Mouse (Mus musculus) hindbrain, postnatal 0 days (tissue): ENCODE data around the gene Plekhs1. TPM values are rescaled to one million over a fixed set of nuclear protein-coding genes. Genes with fewer than 3 reads are reported as not detected.
"Not testable (repeated sequence)": the region's sequence is repeated elsewhere in the genome, so short reads cannot be mapped to it uniquely, and the experiment has no call there.

Source experiments
- ATAC-seq: fragments of 200-750 bp; cut with Nextera tagmentation; 2 replicates; pipeline ENCODE4 v1.8.0; 2017; ENCODE audit warnings: mild to moderate bottlenecking, moderate TSS enrichment, moderate library complexity
- DNase-seq: peaks from one replicate; pipeline ENCODE4 v3.0.0-alpha.2; 2015; ENCODE audit warnings: low spot score
- H3K27ac ChIP-seq: fragments of 300-500 bp; sonication (generic); 2 replicates; pipeline ENCODE4 v1.5.1; 2014; ENCODE audit warnings: mild to moderate bottlenecking
- H3K27me3 ChIP-seq: fragments of 300-500 bp; sonication (generic); 2 replicates; pipeline ENCODE4 v1.6.1; 2014; ENCODE audit warnings: low read length, mixed read lengths; ENCODE audit not compliant: insufficient read depth
- H3K36me3 ChIP-seq: fragments of 300-500 bp; sonication (generic); 2 replicates; pipeline ENCODE4 v1.6.1; 2014; ENCODE audit warnings: low read length, mixed read lengths; ENCODE audit not compliant: insufficient read depth
- H3K4me1 ChIP-seq: fragments of 300-500 bp; sonication (generic); 2 replicates; pipeline ENCODE4 v1.6.1; 2014; ENCODE audit warnings: antibody characterized with exemption, low read length, mixed read lengths; ENCODE audit not compliant: insufficient read depth
- H3K4me2 ChIP-seq: fragments of 300-500 bp; sonication (generic); 2 replicates; pipeline ENCODE4 v1.6.1; 2014; ENCODE audit warnings: low read depth, mild to moderate bottlenecking, low read length, moderate library complexity, mixed read lengths
- H3K4me3 ChIP-seq: fragments of 300-500 bp; sonication (generic); 2 replicates; pipeline ENCODE4 v1.5.1; 2014; ENCODE audit warnings: low read length
- H3K9ac ChIP-seq: fragments of 300-500 bp; sonication (generic); replicated peaks from 2 replicates; pipeline ENCODE4 v1.6.1; 2014; ENCODE audit warnings: mild to moderate bottlenecking, low read length, moderate library complexity, mixed read lengths
- H3K9me3 ChIP-seq: fragments of 300-500 bp; sonication (generic); 2 replicates; pipeline ENCODE4 v1.6.1; 2016; ENCODE audit warnings: low read length, mixed read lengths
- CTCF ChIP-seq: IDR thresholded peaks from 2 replicates; pipeline ENCODE4 v1.5.1; 2016; ENCODE audit warnings: antibody characterized with exemption, control low read depth, low read depth
- WGBS: fragments of 180-500 bp; shearing (Covaris S2); extraction: QIAGEN DNeasy Blood & Tissue Kit; methylation state at CpG from one replicate; pipeline ENCODE4 v1.1.7; 2014; 5-methylcytosine and 5-hydroxymethylcytosine counted together
- polyA plus RNA-seq: library from polyadenylated mRNA; unstranded; fragments of >200 nt; fragmentation: Nextera tagmentation; extraction: Ambion mirVana; gene quantifications from 2 replicates; pipeline ENCODE4 v1.2.1, GENCODE M21; 2015
- total RNA-seq: library from RNA; depleted of rRNA; stranded (reverse); fragments of >200 nt; gene quantifications from 2 replicates; pipeline ENCODE4 v1.2.3, GENCODE M21; 2014

Plekhs1 gene
- total and polyA plus RNA-seq, 2 experiments from 2014 or later: 0.24 TPM; not detected in 1

DNA sequence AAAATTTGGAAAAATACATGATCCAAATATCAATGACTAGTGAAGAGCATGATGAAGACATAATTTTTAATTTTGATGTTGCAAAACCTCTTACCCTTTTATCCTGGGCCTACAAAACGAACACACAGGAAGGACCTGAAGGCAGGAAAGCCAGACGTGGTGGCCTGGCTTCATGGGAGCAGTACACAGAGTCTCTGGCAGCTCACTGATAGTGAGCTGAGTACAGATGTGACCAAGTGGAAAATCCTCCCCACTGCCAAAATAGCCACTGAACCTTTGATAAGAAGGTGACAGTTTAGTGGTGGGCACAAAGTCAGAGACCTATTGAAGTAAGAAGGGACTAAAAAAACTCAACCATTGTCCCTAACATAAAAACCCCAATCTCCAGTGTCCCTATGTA, 52.1 kb downstream of the Plekhs1 start:
- ATAC-seq, H3K9me3 ChIP-seq, H3K9ac ChIP-seq, H3K27ac ChIP-seq, H3K4me3 ChIP-seq, H3K36me3 ChIP-seq, H3K4me1 ChIP-seq, H3K4me2 ChIP-seq, DNase-seq, H3K27me3 ChIP-seq: not testable (repeated sequence)
- no CpG with 5 or more reads among the region's 2 CpGs for WGBS

DNA sequence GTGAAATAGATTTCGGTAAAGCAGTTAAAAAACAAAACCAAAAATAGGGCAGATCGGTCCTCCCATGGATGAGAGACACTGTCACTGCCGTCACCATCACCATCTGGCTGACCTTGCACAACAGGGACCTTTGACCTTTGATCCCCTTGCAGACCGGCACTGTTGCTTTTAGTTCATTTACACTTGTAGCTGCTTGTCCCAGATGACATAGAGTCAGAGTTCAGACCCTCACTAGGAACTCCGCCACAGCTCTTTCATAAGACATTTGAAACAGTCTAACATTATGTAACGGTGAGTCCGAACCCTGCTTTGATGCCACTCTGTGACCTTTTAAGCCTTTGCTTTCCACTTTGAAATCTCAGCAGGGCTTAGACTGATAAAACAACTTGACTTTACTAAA, 58.0 kb downstream of the Plekhs1 start:
- no CpG with 5 or more reads among the region's 7 CpGs for WGBS
- not testable (repeated sequence) for H3K4me1 ChIP-seq, H3K4me3 ChIP-seq, H3K27me3 ChIP-seq, DNase-seq, H3K4me2 ChIP-seq, H3K9me3 ChIP-seq, H3K36me3 ChIP-seq, H3K27ac ChIP-seq, ATAC-seq, H3K9ac ChIP-seq

DNA sequence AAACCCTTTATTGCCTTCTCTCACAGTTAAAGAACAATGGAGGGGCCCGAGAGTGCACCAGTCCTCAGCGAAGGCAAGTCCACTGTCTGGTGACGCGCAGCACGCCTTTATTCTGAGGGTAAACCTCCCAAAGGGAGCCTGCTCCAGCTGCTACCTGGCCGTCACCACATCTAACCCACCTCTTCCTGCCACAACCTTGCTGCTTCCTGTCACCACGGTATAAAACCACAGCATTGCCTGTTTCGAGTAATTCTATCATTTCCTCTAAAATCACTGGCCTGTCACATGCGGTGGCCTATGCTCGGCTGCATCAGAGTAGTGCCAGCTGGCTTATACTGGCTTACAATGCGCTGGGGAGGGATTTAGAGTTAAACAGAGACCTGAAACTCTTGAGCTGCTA, 69.1 kb downstream of the Plekhs1 start:
- WGBS: no CpG with 5 or more reads among the region's 11 CpGs
- DNase-seq, H3K27ac ChIP-seq, H3K27me3 ChIP-seq, H3K4me3 ChIP-seq, H3K9me3 ChIP-seq, H3K9ac ChIP-seq, H3K4me1 ChIP-seq, ATAC-seq, H3K4me2 ChIP-seq, H3K36me3 ChIP-seq: not testable (repeated sequence)

DNA sequence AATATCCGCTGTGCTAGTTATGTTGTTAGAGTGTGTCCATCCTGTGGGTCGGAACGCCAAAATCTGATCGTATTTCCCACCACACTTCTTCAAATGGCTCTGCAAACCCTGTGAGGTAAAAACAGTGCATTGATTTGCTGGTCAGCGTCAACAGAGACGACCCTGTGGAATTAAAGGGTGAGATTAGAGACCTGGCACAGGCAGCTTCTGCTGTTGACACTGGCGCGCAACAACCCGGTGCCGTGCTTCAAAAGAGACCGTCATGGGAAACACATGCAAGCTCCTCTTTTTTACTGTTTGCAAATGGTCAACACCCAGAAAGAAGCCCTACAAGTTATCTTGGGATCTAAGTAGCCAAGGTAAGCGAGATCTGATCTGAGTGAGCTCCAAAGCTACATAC, 69.8 kb downstream of the Plekhs1 start:
- Histone ChIP-seq H3K9ac (no peak overlapping the region), H3K9me3 (no peaks in the 10 kb centered on the region), H3K36me3 (no peaks in the 10 kb centered on the region), H3K27ac (no peak overlapping the region), H3K4me1 (no peaks in the 10 kb centered on the region), H3K4me3 (no peak overlapping the region), H3K27me3 (no peaks in the 10 kb centered on the region), H3K4me2 (no peak overlapping the region)
- 90% methylated on average over 12 of the region's 12 CpGs for WGBS
- no peak for ATAC-seq
- no peak for DNase-seq
- TF ChIP-seq CTCF: no peak

DNA sequence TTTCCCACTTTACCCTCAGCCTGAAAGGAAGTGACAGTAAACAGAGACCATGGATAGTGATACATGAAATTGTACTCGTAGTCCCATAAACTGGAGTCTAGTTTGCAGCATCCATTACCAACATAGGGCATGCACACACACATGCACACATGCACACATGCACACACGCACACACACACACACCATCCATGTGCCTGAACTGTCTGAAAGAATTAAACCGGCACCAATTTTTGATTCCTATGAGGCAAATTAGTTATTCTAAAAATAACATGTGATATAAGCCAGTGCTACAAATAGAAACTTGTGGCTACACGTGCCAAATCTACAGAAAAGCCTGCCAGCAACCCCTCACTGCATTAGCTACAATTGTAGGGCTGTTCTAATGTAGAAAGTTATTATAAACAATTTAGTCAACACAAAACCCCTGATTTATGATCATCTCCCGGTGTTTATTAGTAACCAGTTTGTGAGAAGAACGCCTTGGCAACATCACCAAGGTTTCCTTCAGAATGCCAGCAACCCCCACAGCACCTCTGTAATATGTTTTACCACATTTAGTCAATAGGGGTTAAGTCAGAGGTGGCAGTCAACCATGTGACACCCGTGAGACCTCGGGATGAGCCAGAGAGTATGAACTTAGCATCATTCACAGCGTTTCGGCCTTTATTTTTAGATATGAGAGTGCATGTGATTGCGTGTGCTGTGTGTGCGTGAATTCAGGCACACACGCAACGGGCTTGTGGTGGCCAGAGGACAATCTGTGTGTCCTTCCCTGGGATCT, 72.0 kb downstream of the Plekhs1 start:
- ATAC-seq: no peak
- Histone ChIP-seq H3K9ac (no peak overlapping the region), H3K4me2 (no peak overlapping the region), H3K27me3 (no peaks in the 10 kb centered on the region), H3K4me1 (no peaks in the 10 kb centered on the region), H3K4me3 (no peak overlapping the region), H3K36me3 (no peaks in the 10 kb centered on the region), H3K27ac (no peak overlapping the region), H3K9me3 (no peaks in the 10 kb centered on the region)
- TF ChIP-seq CTCF: no peak
- DNase-seq: no peak
- 86% methylated on average over 14 of the region's 14 CpGs for WGBS

DNA sequence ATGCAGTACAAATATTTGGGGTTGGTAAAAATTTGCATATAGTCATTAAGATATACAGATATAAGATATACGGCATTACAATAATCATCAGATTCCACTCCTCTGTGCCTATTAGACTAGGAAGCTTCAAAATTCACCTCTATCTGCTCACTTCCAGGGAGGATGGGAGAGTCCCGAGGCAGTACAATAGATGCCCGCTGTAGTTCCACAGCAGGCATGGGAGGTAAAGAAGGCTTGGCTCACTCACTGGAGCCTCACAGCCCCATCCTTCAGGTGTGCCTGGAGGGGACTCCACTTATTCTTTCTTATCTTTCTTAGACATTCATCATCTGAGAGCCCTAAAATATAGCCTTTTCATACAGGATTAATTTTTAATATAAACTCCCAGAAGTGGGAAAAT, 72.9 kb downstream of the Plekhs1 start:
- TF ChIP-seq CTCF: no peak
- 79% methylated on average over 3 of the region's 3 CpGs for whole genome bisulfite sequencing
- Histone ChIP-seq H3K27ac (no peak overlapping the region), H3K27me3 (no peaks in the 10 kb centered on the region), H3K4me3 (no peak overlapping the region), H3K9ac (no peak overlapping the region), H3K9me3 (no peaks in the 10 kb centered on the region), H3K4me1 (no peaks in the 10 kb centered on the region), H3K4me2 (no peak overlapping the region), H3K36me3 (no peaks in the 10 kb centered on the region)
- ATAC-seq (no peak), DNase-seq (no peak)

DNA sequence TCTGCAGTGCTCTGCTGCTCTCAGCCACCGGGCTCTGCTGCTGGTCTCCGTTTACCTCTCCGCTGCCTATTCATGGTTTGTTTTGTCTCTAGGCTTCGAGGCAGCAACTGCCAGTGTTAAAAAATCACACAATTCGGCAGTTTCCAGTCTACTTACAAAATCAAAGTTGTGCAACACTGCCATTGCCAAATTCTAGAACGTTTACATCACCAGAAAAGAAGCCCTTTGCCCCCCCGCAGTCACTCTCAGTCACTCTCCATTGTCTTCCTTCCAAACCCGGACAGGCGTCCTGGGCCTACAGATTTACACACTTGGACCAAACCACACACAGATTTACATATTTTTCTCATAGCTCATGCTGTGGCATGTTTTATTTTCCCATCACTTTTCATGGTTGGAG, 73.6 kb downstream of the Plekhs1 start:
- Histone ChIP-seq H3K9me3 (no peaks in the 10 kb centered on the region), H3K4me2 (no peak overlapping the region), H3K27ac (no peak overlapping the region), H3K9ac (no peak overlapping the region), H3K4me3 (no peak overlapping the region), H3K27me3 (no peaks in the 10 kb centered on the region), H3K36me3 (no peaks in the 10 kb centered on the region), H3K4me1 (no peaks in the 10 kb centered on the region)
- TF ChIP-seq CTCF: no peak
- ATAC-seq (no peak), DNase-seq (no peak)
- 48% methylated on average over 9 of the region's 9 CpGs for WGBS
